Mouse (Mus musculus): ENCODE results near the gene Kpna6. TPM values are rescaled to one million over a fixed set of nuclear protein-coding genes. Genes with fewer than 3 reads are reported as not detected.
"Not testable (repeated sequence)": the region's sequence is repeated elsewhere in the genome, so short reads cannot be mapped to it uniquely, and the experiment has no call there.

Gene Kpna6
- 15.0 and 17.4 TPM in 2 replicates for polyA plus RNA-seq (2015; fragmentation: Nextera tagmentation; extraction: Ambion mirVana)

DNA sequence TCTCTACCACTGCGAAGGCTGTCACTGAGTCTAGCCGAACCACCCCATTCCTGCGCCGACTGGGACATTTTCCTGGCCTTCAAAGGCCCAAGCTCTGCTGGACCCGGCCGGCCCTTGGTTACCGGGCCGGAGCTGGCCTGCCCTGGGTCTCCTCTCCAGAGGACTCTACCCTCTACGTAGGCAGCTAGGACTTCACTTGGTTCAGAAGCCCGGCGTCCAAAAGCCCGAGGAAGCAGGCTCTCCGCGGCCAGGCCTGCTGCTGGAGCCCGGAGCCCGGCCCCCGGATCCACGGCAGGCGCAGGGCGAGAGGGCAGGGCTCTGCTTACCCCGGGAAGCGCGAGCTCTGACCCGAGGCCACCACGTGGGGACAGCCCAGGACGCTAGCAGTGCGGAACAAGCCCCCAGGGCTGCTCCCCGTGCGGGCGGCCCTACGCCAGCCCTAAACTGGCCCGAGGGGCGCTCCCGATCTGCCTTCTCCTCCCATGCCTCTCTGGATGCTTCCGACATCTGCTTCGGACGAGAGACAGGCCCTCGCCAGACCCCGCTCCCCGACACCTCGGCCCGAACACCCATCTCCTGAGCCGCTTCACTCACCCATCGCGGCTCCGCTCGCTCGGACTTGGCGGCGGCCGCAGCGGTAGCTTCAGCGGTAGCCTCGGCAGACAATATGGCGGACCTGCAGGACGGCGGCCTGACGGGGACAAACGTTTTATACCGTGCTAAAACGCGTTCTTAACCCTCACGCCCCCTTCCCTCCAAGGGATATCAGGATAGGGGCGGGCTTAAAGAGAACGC is at the start of gene Kpna6:
Kpna6 (minus strand) TSS at position 685 of the 795 bp plus-strand sequence.
- H3K27me3 ChIP-seq: no peaks in the 10 kb centered on the region
- peak within 1 kb of the TSS; percentile 84 for H3K4me2 ChIP-seq (replicated peaks)
- peak within 1 kb of the TSS; percentile 95 for H3K4me3 ChIP-seq
- peak within 1 kb of the TSS; percentile 95 for H3K27ac ChIP-seq
- peaks cover 16% of the 10 kb centered on the region for H3K4me1 ChIP-seq
- H3K9ac ChIP-seq: peak within 1 kb of the TSS; percentile 96
- ATAC-seq (ENCODE audit: low FRiP score, low read depth): peak; percentile 92
- H3K36me3 ChIP-seq: peaks cover 23% of the 10 kb centered on the region
- no peaks in the 10 kb centered on the region for H3K9me3 ChIP-seq
- under 1% methylated on average over 64 of the region's 65 CpGs for WGBS

DNA sequence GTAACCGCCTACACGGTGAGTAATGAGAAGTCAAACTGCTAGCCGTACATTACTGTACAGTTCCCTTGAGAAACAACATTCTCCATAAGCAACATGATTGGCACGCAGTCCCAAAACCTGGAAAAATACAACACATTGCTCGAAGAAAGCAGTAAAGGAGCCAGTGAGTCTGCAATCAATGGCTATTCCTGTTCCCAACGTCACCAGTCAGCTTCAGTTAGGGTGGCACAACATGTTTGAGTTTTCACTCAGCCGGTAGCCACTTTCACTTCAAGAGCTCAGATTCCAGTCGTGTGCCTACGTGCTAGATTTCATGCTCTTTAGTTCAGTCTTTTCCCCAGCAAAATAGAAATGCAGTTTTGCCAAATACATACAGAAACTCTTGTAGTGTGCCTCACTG is 43.7 kb upstream of the Kpna6 start:
- WGBS: 88% methylated on average over 9 of the region's 9 CpGs
- H3K4me1 ChIP-seq: no peaks in the 10 kb centered on the region
- no peaks in the 10 kb centered on the region for H3K27me3 ChIP-seq
- H3K27ac ChIP-seq: no peak overlapping the region; the same call in 1 of the 2 replicates
- no peak overlapping the region for H3K4me2 ChIP-seq (replicated peaks)
- H3K36me3 ChIP-seq: peaks cover 84% of the 10 kb centered on the region
- no peak overlapping the region for H3K9ac ChIP-seq
- H3K9me3 ChIP-seq: no peaks in the 10 kb centered on the region
- no peak overlapping the region for H3K4me3 ChIP-seq
- no peak for ATAC-seq (ENCODE audit: low FRiP score, low read depth)

DNA sequence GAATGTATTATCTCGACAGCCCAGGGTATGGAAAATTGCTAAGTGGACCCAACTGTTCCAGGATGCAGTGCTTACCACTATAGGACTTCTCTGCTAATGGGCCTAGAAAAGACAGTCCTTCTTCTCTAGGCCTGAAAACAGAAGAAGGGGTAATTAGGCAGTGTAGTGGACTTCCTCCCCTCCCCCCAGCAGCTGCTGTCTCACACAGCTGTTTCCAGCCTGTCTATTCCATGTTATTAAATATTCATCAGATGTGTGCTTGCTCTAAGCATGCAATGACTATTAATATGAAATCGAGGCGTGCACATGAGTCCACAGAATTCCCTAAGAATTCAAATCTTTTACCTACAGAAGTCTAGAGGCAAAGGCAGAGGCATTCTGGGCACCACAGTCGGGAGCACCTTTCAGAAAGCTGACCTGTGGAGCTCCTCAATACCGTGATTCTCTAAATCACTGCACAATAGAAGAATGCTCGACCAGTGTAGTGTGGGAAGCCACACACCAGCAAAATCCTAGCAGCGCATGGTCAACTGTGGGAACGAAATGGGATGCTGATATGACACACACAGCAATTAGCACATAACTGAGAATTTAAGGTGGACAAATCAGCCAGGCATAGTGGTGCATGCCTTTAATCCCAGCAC is 37.0 kb upstream of the Kpna6 start:
- 80% methylated on average over 8 of the region's 8 CpGs for WGBS
- H3K36me3 ChIP-seq: peaks cover 95% of the 10 kb centered on the region
- H3K27ac ChIP-seq: no peak overlapping the region; the same call in 1 of the 2 replicates
- no peak for ATAC-seq (ENCODE audit: low FRiP score, low read depth)
- H3K4me1 ChIP-seq: no peaks in the 10 kb centered on the region
- no peaks in the 10 kb centered on the region for H3K9me3 ChIP-seq
- H3K4me3 ChIP-seq: no peak overlapping the region
- no peaks in the 10 kb centered on the region for H3K27me3 ChIP-seq
- H3K9ac ChIP-seq: no peak overlapping the region
- no peak overlapping the region for H3K4me2 ChIP-seq (replicated peaks)

DNA sequence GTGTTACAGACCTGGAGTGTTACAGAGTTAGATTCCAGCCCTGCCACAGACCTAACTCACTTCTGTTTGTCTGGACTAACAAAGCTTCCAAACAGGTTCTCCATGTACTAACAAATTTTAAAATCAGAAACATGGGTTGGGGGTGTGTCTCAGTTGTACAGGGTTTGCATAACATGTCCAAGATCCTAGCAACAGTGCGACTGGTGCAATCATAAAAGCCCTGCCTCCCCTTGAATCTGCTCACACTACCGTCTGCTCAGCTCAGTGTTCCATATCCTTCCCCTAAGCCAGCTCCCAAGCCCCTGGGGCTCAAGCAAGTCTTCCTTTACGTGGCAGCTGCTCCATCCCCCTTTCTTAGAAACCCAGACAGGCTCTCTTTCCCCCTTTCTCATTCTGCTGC is 34.2 kb upstream of the Kpna6 start:
- H3K9ac ChIP-seq: no peak overlapping the region
- ATAC-seq (ENCODE audit: low FRiP score, low read depth): no peak
- no peaks in the 10 kb centered on the region for H3K9me3 ChIP-seq
- H3K27ac ChIP-seq: peak overlapping the region; percentile 33; the same call in 1 of the 2 replicates
- peaks cover 87% of the 10 kb centered on the region for H3K36me3 ChIP-seq
- H3K4me2 ChIP-seq (replicated peaks): no peak overlapping the region
- no peaks in the 10 kb centered on the region for H3K27me3 ChIP-seq
- WGBS: 66% methylated on average over 3 of the region's 3 CpGs
- peaks cover 28% of the 10 kb centered on the region for H3K4me1 ChIP-seq
- no peak overlapping the region for H3K4me3 ChIP-seq

DNA sequence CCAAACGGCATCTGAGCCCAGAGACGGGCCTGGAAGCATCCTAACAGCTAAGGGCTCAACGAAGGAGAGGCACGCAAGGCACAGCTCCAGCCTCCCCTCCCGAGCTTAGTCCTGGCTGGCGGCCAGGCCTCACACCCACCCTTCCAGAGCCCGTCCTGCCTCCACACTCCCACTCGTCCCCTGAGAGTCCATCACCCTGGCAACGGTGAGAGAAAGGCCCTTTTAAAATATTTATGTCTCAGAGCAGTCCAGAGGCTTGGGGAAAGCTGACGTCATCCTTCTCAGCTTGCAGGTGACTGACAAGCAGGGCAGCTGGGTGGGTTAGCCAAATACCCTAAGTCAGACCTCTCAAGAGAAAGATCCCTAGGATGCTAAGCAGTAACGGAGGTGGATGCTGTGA is 29.9 kb upstream of the Kpna6 start:
- peak overlapping the region; percentile 88 for H3K27ac ChIP-seq
- peak; percentile 91 for ATAC-seq (ENCODE audit: low FRiP score, low read depth)
- no peaks in the 10 kb centered on the region for H3K27me3 ChIP-seq
- peak overlapping the region; percentile 43; the same call in 1 of the 2 replicates for H3K9ac ChIP-seq
- H3K4me3 ChIP-seq: no peak overlapping the region
- peaks cover 44% of the 10 kb centered on the region for H3K36me3 ChIP-seq
- H3K4me1 ChIP-seq: peaks cover 57% of the 10 kb centered on the region
- 10% methylated on average over 11 of the region's 11 CpGs for WGBS
- peak overlapping the region; percentile 27 for H3K4me2 ChIP-seq (replicated peaks)
- no peaks in the 10 kb centered on the region for H3K9me3 ChIP-seq

DNA sequence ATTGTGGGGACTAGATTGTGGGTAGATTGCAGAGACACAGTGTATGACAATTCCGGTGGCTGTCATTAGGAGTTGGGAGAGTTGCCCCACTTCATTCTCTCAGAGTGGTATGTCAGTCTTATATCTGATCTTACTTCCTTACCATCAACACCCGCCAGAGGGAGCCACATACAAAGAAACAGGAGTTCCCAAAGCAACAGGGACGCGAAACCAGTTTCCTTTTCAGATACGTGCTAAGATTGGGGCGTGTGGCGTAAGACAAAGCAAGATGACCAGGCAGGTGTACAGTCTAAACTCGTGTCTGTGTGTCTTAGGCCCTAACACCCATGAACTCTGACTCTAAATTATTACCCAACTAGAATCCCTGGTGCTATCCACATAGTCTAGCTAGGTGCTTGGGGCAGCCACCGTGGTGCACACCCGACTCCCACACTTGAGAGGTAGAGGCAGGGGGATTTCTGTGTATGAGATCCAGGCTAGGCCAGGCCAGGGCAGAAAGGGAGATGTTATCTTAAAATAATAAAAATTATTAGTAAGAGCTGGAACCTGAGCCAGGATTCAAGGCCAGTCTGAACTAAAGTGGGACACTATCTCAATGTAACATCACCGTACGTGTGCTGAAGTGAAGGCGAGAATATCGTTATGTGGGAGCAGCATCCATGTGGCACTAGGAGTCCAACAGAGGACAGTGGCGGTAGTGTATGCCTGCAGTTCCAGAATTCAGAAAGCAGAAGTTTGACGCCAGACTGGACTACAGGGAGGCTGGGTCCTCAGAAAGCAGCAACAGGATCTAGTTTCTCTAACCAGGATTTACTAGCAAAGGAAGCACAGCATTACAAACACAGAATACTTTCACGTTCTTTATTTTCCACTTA is 29.2 kb upstream of the Kpna6 start:
- peak overlapping the region; percentile 27 for H3K4me2 ChIP-seq (replicated peaks)
- no peaks in the 10 kb centered on the region for H3K27me3 ChIP-seq
- peaks cover 36% of the 10 kb centered on the region for H3K36me3 ChIP-seq
- ATAC-seq (ENCODE audit: low FRiP score, low read depth): 0 out of 2 replicates have a peak, but pooled peaks have one; percentile 7
- WGBS: 51% methylated on average over 17 of the region's 17 CpGs
- H3K4me1 ChIP-seq: peaks cover 60% of the 10 kb centered on the region
- no peak overlapping the region for H3K4me3 ChIP-seq
- H3K27ac ChIP-seq: peak overlapping the region; percentile 88
- H3K9me3 ChIP-seq: no peaks in the 10 kb centered on the region
- H3K9ac ChIP-seq: peak overlapping the region; percentile 43; the same call in 1 of the 2 replicates

DNA sequence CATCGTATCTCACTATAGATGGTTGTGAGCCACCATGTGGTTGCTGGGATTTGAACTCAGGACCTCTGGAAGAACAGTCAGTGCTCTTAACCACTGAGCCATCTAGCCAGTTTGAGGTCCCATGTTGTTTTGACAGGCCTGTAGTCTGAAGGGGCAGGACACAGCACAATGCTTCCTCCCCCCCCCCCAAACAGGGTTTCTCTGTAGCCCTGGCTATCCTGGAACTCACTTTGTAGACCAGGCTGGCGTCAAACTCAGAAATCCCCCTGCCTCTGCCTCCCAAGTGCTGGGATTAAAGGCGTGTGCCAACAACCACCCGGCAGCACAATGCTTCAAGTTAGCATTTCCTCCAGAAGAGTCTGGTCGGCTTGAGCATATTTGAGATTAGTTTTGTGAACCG is 28.1 kb upstream of the Kpna6 start:
- peaks cover 26% of the 10 kb centered on the region for H3K36me3 ChIP-seq
- H3K27me3 ChIP-seq; ATAC-seq (ENCODE audit: low FRiP score, low read depth): not testable (repeated sequence)

DNA sequence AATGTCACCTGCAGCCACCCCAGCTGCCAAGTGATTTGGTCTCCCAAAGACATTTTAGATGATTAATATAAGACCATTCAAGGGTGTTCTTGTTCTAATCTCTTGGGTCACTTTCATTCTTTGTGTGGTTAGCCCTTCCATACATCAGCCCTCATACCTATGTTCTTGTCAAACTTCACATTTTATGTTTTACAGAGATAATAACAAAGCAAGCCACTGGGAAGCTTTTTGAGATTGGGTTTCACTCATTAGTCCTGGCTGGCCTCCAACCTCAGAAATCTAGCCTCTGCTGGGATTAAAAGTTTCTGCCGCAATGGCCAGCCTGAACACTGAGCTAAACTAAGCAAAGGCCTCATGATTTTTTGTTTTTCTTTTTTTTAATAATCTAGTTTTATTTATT is 27.6 kb upstream of the Kpna6 start:
- no peak overlapping the region for H3K4me3 ChIP-seq
- 67% methylated on average over 1 of the region's 1 CpGs for WGBS
- no peaks in the 10 kb centered on the region for H3K27me3 ChIP-seq
- no peak overlapping the region for H3K4me2 ChIP-seq (replicated peaks)
- H3K9me3 ChIP-seq: no peaks in the 10 kb centered on the region
- H3K9ac ChIP-seq: no peak overlapping the region
- ATAC-seq (ENCODE audit: low FRiP score, low read depth): no peak
- H3K27ac ChIP-seq: 0 out of 2 replicates have a peak overlapping the region, but pooled peaks have one; percentile 15
- H3K36me3 ChIP-seq: peaks cover 21% of the 10 kb centered on the region
- peaks cover 67% of the 10 kb centered on the region for H3K4me1 ChIP-seq

More for the DNA sequence above, 28.1 kb upstream of the Kpna6 start:
- peaks cover 63% of the 10 kb centered on the region for H3K4me1 ChIP-seq
- not testable (repeated sequence) for H3K9me3 ChIP-seq; H3K4me2 ChIP-seq (replicated peaks); H3K4me3 ChIP-seq; H3K9ac ChIP-seq
- peak overlapping the region; percentile 0; the same call in 1 of the 2 replicates for H3K27ac ChIP-seq
- 89% methylated on average over 6 of the region's 6 CpGs for WGBS

DNA sequence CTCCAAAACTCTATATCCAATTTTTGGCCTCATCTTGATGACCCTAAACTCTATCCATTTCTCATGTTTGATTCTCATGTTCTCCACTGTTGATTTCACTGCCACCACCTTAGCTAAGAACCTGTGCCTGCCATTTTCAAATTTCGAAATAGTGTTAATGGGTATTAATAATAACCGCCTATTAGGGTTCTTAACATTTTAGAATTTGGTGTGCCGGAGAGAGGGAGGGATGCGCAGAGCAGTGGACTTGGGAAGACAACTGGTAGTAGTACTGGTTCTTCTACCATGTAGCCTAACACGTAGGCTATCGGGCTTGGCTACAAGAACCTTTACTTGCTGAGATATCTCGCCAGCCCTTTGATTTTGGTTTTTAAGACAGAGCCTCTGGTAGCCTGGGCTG is 24.6 kb upstream of the Kpna6 start:
- H3K4me3 ChIP-seq: peak overlapping the region; percentile 66

DNA sequence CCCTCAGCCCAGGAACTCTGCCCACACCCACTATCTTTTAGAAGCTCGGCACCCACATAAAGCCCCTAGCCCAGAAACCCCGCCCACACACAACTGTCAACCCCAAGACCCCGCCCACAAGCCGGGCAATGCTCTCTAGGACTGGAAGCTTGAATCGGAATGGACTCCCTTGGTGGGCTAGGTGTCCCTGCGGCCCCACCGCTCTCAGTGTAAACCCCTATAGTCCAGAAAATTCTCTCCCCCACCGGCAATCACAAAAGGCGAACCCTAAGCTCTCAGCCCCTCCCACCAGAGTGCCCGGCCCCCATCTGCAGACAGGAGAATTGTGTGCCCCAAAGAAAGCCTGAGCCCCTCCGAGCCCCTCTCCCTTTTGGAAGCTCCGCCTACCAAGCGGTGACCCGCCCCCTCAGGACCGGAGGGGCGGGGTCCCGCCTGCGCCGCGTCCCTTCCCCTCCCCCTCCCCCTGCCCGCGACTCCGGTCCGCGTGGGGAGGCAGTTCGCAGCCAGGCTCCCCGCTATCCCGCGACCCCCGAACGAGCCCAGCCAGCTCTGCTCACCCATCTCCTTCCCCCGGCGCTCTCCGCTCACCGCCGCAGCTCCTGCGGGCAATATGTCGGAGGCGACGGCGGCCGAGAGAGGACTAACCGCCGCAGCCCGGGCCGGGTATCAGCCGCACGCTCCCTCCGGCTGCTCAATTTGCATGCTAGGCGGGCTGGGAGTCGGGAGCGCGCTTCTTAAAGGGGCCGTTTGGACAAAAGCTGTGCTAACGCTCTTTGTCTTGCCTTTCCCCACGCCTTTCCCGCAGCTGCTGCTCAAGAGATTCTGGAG is 23.8 kb upstream of the Kpna6 start, which contains the start of gene Tmem39b:
Tmem39b (minus strand) TSS at position 681 of the 828 bp plus-strand sequence.
- WGBS: under 1% methylated on average over 57 of the region's 57 CpGs
- Histone ChIP-seq H3K9ac (peak within 1 kb of the TSS; percentile 79), H3K27ac (peak within 1 kb of the TSS; percentile 80), H3K4me3 (peak within 1 kb of the TSS; percentile 66), H3K4me2 (replicated peaks) (peak within 1 kb of the TSS; percentile 73), H3K36me3 (peaks cover 29% of the 10 kb centered on the region), H3K9me3 (no peaks in the 10 kb centered on the region), H3K27me3 (no peaks in the 10 kb centered on the region), H3K4me1 (peaks cover 40% of the 10 kb centered on the region)
- ATAC-seq (ENCODE audit: low FRiP score, low read depth): peak; percentile 88

More for the DNA sequence above, 24.6 kb upstream of the Kpna6 start:
- H3K9ac ChIP-seq: peak overlapping the region; percentile 79
- no peak for ATAC-seq (ENCODE audit: low FRiP score, low read depth)
- peak overlapping the region; percentile 80 for H3K27ac ChIP-seq
- peaks cover 21% of the 10 kb centered on the region for H3K36me3 ChIP-seq
- H3K4me2 ChIP-seq (replicated peaks): peak overlapping the region; percentile 73
- H3K4me1 ChIP-seq: peaks cover 47% of the 10 kb centered on the region
- H3K27me3 ChIP-seq: no peaks in the 10 kb centered on the region
- WGBS: 83% methylated on average over 7 of the region's 7 CpGs
- H3K9me3 ChIP-seq: no peaks in the 10 kb centered on the region

DNA sequence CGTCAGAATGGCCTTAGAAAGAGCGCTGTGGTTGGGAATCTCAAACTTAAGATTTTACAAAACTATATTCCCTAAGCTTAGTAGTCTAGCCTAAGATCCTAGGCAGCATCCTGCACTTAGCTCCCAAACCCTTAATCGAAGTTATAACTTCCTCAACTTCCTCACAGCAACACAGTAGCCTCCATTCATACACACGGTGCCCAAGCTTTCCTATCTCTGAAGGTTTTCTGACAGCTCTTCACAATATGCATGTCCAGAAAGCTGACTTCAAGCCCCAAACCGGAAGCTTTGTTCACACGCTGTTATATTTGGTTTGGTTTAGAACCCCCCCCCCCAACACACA is 23.2 kb upstream of the Kpna6 start:
- Histone ChIP-seq H3K36me3 (peaks cover 35% of the 10 kb centered on the region), H3K4me2 (replicated peaks) (peak overlapping the region; percentile 73), H3K9ac (peak overlapping the region; percentile 79), H3K4me3 (peak overlapping the region; percentile 66), H3K9me3 (no peaks in the 10 kb centered on the region), H3K27me3 (no peaks in the 10 kb centered on the region), H3K4me1 (peaks cover 34% of the 10 kb centered on the region), H3K27ac (no peak overlapping the region)
- WGBS: 26% methylated on average over 6 of the region's 6 CpGs
- no peak for ATAC-seq (ENCODE audit: low FRiP score, low read depth)

Data from limb, embryonic 13.5 days (tissue).